Mouse (Mus musculus) MEL (cell line): ENCODE measurements around the gene Tex9.

Source experiments
- CTCF ChIP-seq, 3 experiments: IDR thresholded peaks in 2 of 3; conservative IDR thresholded peaks in 1 of 3; 2 replicates each; pipeline ENCODE4 v1.5.1; 2011 to 2012; ENCODE audit warnings: low read length in 3 of 3, low read depth in 2 of 3, mild to moderate bottlenecking in 2 of 3, improper control_type of control experiment in 1 of 3, inconsistent platforms in 1 of 3, mixed read lengths in 1 of 3, moderate library complexity in 1 of 3; ENCODE audit not compliant: control insufficient read depth in 1 of 3, insufficient read depth in 1 of 3, poor library complexity in 1 of 3, severe bottlenecking in 1 of 3
- E2F4 ChIP-seq: IDR thresholded peaks from 2 replicates; pipeline ENCODE4 v1.6.1; 2011; ENCODE audit warnings: low read depth, low read length, improper control_type of control experiment, borderline replicate concordance
- ETS1 ChIP-seq: IDR thresholded peaks from 2 replicates; pipeline ENCODE4 v1.6.1; 2012; ENCODE audit warnings: low read depth, mild to moderate bottlenecking, inconsistent platforms, low read length, improper control_type of control experiment, moderate library complexity
- GATA1 ChIP-seq: IDR thresholded peaks from 2 replicates; pipeline ENCODE4 v1.6.1; 2011; ENCODE audit warnings: low read depth, low read length, improper control_type of control experiment
- HCFC1 ChIP-seq: IDR thresholded peaks from 2 replicates; pipeline ENCODE4 v1.6.1; 2012; ENCODE audit warnings: low read depth, mild to moderate bottlenecking, inconsistent platforms, low read length, improper control_type of control experiment, moderate library complexity
- MAFK ChIP-seq: IDR thresholded peaks from 2 replicates; pipeline ENCODE4 v1.6.1; 2011; ENCODE audit warnings: low read depth, mild to moderate bottlenecking, low read length, improper control_type of control experiment, borderline replicate concordance
- MAX ChIP-seq: IDR thresholded peaks from 2 replicates; pipeline ENCODE4 v1.6.1; 2011; ENCODE audit warnings: low read length, improper control_type of control experiment
- NELFE ChIP-seq: IDR thresholded peaks from 2 replicates; pipeline ENCODE4 v1.6.1; 2011; ENCODE audit warnings: low read depth, low read length, improper control_type of control experiment
- POLR2A ChIP-seq, 2 experiments: IDR thresholded peaks; 2 replicates each; pipeline ENCODE4 v1.6.1; 2011 to 2012; ENCODE audit warnings: low read length in 2 of 2, mild to moderate bottlenecking in 2 of 2, control low read depth in 1 of 2, improper control_type of control experiment in 1 of 2, low read depth in 1 of 2, moderate library complexity in 1 of 2; ENCODE audit not compliant: control insufficient read depth in 1 of 2, insufficient read depth in 1 of 2, poor library complexity in 1 of 2
- RAD21 ChIP-seq: IDR thresholded peaks from 2 replicates; pipeline ENCODE4 v1.6.1; 2011; ENCODE audit warnings: mild to moderate bottlenecking, low read depth, low read length, improper control_type of control experiment
- SIN3A ChIP-seq: IDR thresholded peaks from 2 replicates; pipeline ENCODE4 v1.6.1; 2012; ENCODE audit warnings: low read length, improper control_type of control experiment, inconsistent platforms
- ZC3H11A ChIP-seq: IDR thresholded peaks from 2 replicates; pipeline ENCODE4 v1.6.1; 2012; ENCODE audit warnings: low read depth, mild to moderate bottlenecking, inconsistent platforms, low read length, improper control_type of control experiment

DNA sequence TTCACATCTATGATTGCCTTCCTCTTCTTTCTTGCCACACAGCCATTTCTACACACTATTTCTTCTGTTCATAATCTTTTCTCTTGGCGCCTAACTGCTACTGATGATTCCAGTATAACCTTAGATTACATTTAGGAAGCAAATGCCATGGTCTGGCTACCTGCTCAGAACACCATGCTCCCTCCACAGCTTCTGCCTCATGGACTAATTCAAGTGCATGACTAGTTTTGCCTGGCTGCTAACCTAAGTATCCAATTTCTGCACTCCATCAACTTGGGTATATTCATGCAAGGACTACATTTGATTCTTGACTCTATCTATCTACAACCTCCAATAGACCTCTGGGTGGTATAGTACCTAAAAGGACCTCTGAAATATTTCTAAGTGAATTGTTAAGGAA, 22.2 kb downstream of the Tex9 start:
- TF ChIP-seq CTCF (IDR thresholded peaks at IDR 0.05 in 2 of 3, conservative IDR thresholded peaks at IDR 0.05 in 1 of 3; ENCODE audit: control insufficient read depth in 1 of 3, insufficient read depth in 1 of 3, low read depth in 2 of 3, low read length in 3 of 3, poor library complexity in 1 of 3, severe bottlenecking in 1 of 3) = no peak
- no peak for TF ChIP-seq SIN3A
- TF ChIP-seq MAX = no peak
- TF ChIP-seq POLR2A (IDR thresholded peaks at IDR 0.05; ENCODE audit: control insufficient read depth in 1 of 2, insufficient read depth in 1 of 2, low read depth in 1 of 2, low read length in 2 of 2, poor library complexity in 1 of 2) = no peak
- TF ChIP-seq HCFC1 = no peak
- no peak for TF ChIP-seq ETS1
- no peak for TF ChIP-seq MAFK
- no peak for TF ChIP-seq E2F4
- TF ChIP-seq RAD21 = no peak
- no peak for TF ChIP-seq NELFE
- TF ChIP-seq GATA1 = no peak
- no peak for TF ChIP-seq ZC3H11A
